Mouse (Mus musculus) gastrocnemius, postnatal 10 days (tissue): ENCODE data around the gene Aspn. TPM values are rescaled to one million over a fixed set of nuclear protein-coding genes. Genes with fewer than 3 reads are reported as not detected.

Experiments used
- DNase-seq: peaks from one replicate; pipeline ENCODE4 v3.0.0; 2021; ENCODE audit warnings: mixed read lengths
- long read RNA-seq, 2 experiments: library from polyadenylated mRNA; stranded (forward); transcript quantifications; one replicate each; pipeline ENCODE4 v2.0.0; 2021
- total RNA-seq, 2 experiments: library from RNA; stranded (reverse); gene quantifications; 2 replicates each; pipeline ENCODE4 v1.2.3; 2021

Aspn gene
- total RNA-seq = 10 to 100 TPM; 70.9 to 90.6 TPM
- long read RNA-seq, experiment 1, transcript Aspn-201 (8 exons, 2,310 nt) = major isoform, 70 of 80 reads
- long read RNA-seq, experiment 1, partial matches to known transcripts = 3 of 80 reads
- long read RNA-seq, experiment 1, other reads (novel, unspliced or antisense) = 4 of 80 reads
- long read RNA-seq, experiment 2, transcript Aspn-202 (8 exons, 2,329 nt) = minor isoform, 5 of 66 reads
- long read RNA-seq, experiment 2, transcript Aspn-201 (8 exons, 2,310 nt) = major isoform, 57 of 66 reads
- long read RNA-seq, experiment 2, partial matches to known transcripts = 2 of 66 reads
- long read RNA-seq, experiment 2, other reads (novel, unspliced or antisense) = 2 of 66 reads

GRCm38 (mm10) chr13:49544279-49544678 lies at the start of gene Aspn:
Gene Aspn (plus strand): TSS chr13:49544443.
- DNase-seq = no peak

- no peak for DNase-seq
Measured at GRCm38 (mm10) chr13:49504510-49504909, 39.7 kb upstream of the Aspn start, which contains the start of gene Ecm2. Gene Ecm2 (plus strand): TSS chr13:49504810.

- DNase-seq = no peak
Measured at GRCm38 (mm10) chr13:49505776-49506175, 38.5 kb upstream of the Aspn start.

- DNase-seq = no peak
Measured at GRCm38 (mm10) chr13:49507176-49507575, 37.1 kb upstream of the Aspn start.

- DNase-seq = no peak
Measured at GRCm38 (mm10) chr13:49518761-49519160, 25.5 kb upstream of the Aspn start.

- no peak for DNase-seq
Measured at GRCm38 (mm10) chr13:49526235-49526634, 18.0 kb upstream of the Aspn start.

GRCm38 (mm10) chr13:49530636-49531035 lies 13.6 kb upstream of the Aspn start:
- DNase-seq = no peak

- no peak for DNase-seq
Measured at GRCm38 (mm10) chr13:49536946-49537345, 7.3 kb upstream of the Aspn start.

GRCm38 (mm10) chr13:49538693-49539092 lies 5.5 kb upstream of the Aspn start:
- no peak for DNase-seq

GRCm38 (mm10) chr13:49545646-49546045 lies 1.4 kb downstream of the Aspn start:
- DNase-seq = no peak

GRCm38 (mm10) chr13:49546517-49546916 lies 2.3 kb downstream of the Aspn start:
- no peak for DNase-seq

- DNase-seq = no peak
Measured at GRCm38 (mm10) chr13:49547563-49548150, 3.4 kb downstream of the Aspn start.

- DNase-seq = no peak
Measured at GRCm38 (mm10) chr13:49549616-49550015, 5.4 kb downstream of the Aspn start.

GRCm38 (mm10) chr13:49554519-49554918 lies 10.3 kb downstream of the Aspn start:
- no peak for DNase-seq

GRCm38 (mm10) chr13:49556203-49556602 lies 12.0 kb downstream of the Aspn start:
- DNase-seq = peak; percentile 16

GRCm38 (mm10) chr13:49556924-49557323 lies 12.7 kb downstream of the Aspn start:
- DNase-seq = no peak

- DNase-seq = peak; percentile 41
Measured at GRCm38 (mm10) chr13:49559185-49559584, 14.9 kb downstream of the Aspn start.

GRCm38 (mm10) chr13:49560886-49561285 lies 16.6 kb downstream of the Aspn start:
- no peak for DNase-seq

GRCm38 (mm10) chr13:49564347-49564746 lies 20.1 kb downstream of the Aspn start:
- DNase-seq = no peak

GRCm38 (mm10) chr13:49570371-49570770 lies 26.1 kb downstream of the Aspn start:
- DNase-seq = no peak

GRCm38 (mm10) chr13:49571418-49571817 lies 27.2 kb downstream of the Aspn start:
- no peak for DNase-seq

GRCm38 (mm10) chr13:49581541-49582530 lies 37.6 kb downstream of the Aspn start, which contains the start of gene Omd:
Gene Omd (plus strand): TSS chr13:49582462.
- no peak for DNase-seq

GRCm38 (mm10) chr13:49583859-49584258 lies 39.6 kb downstream of the Aspn start:
- no peak for DNase-seq
